Mouse (Mus musculus): Measurements from ENCODE around the gene Glra2. TPM values are rescaled to one million over a fixed set of nuclear protein-coding genes. Genes with fewer than 3 reads are reported as not detected.
"Not testable (repeated sequence)": the region's sequence is repeated elsewhere in the genome, so short reads cannot be mapped to it uniquely, and the experiment has no call there.

Gene Glra2
- 33.0 and 35.8 TPM in 2 replicates for polyA plus RNA-seq (2015; fragmentation: Nextera tagmentation; extraction: Ambion mirVana)

- ATAC-seq (ENCODE audit: low read depth): peak; percentile 91
- Histone ChIP-seq H3K4me2 (peak within 1 kb of the TSS; percentile 60), H3K27me3 (no peaks in the 10 kb centered on the region), H3K4me1 (replicated peaks) (no peaks in the 10 kb centered on the region), H3K27ac (replicated peaks) (peak within 1 kb of the TSS; percentile 79), H3K4me3 (peak within 1 kb of the TSS; percentile 39), H3K36me3 (no peaks in the 10 kb centered on the region), H3K9ac (peak within 1 kb of the TSS; percentile 62), H3K9me3 (no peaks in the 10 kb centered on the region)
- 12% methylated on average over 12 of the region's 12 CpGs for WGBS
Measured at GRCm38 (mm10) chrX:165326939-165327698, at the start of gene Glra2. Gene Glra2, minus strand, starts transcription at chrX:165327393.

DNA sequence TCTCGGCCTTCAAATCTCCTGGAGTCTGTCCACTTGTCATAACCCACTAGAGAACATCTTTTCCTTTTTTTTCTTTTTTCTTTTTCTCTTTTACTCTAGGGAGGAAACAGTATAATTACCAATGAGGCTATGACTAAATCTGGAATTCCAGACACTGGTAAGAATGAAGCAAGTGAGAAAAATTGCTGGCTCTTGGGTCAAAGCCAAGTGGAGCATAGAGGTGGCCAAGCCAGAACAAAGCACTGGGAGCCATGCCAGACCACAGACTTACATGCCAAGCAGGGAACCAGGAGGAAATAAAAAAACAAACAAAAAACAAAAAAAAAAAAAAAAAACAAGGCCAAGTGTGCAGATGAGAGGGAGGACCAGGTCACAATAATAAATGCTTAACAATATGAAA, 35.6 kb upstream of the Glra2 start:
- H3K27me3 ChIP-seq: no peaks in the 10 kb centered on the region
- no peak overlapping the region for H3K4me2 ChIP-seq
- no peak for ATAC-seq (ENCODE audit: low read depth)
- no peak overlapping the region for H3K4me3 ChIP-seq
- H3K9me3 ChIP-seq: no peaks in the 10 kb centered on the region
- no peak overlapping the region for H3K9ac ChIP-seq
- WGBS: 33% methylated on average over 1 of the region's 1 CpGs
- no peaks in the 10 kb centered on the region for H3K36me3 ChIP-seq
- no peak overlapping the region for H3K27ac ChIP-seq (replicated peaks)
- H3K4me1 ChIP-seq (replicated peaks): no peaks in the 10 kb centered on the region

DNA sequence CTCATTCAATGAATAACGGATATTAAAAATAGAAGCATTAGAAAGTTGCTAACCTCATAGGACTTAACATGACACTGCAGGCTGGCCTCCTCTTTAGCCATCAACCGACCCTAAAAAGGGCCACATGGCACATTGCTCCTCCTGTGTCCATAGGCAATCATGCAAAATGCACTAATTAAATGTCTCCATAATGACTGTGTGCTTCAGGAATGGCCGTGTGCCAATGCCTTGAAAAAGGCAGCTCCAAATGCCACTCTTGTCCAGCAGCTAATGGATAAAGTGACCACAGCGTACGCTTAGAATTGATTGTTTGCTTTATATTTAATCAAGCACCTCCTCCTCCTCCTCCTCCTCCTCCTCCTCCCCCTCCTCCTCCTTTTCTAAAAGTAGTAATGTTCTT, 17.4 kb upstream of the Glra2 start:
- Histone ChIP-seq H3K9me3 (no peaks in the 10 kb centered on the region), H3K27ac (replicated peaks) (no peak overlapping the region), H3K36me3 (no peaks in the 10 kb centered on the region), H3K4me3 (no peak overlapping the region), H3K4me2 (no peak overlapping the region), H3K4me1 (replicated peaks) (no peaks in the 10 kb centered on the region), H3K9ac (no peak overlapping the region), H3K27me3 (no peaks in the 10 kb centered on the region)
- ATAC-seq (ENCODE audit: low read depth): no peak
- 69% methylated on average over 5 of the region's 5 CpGs for WGBS

DNA sequence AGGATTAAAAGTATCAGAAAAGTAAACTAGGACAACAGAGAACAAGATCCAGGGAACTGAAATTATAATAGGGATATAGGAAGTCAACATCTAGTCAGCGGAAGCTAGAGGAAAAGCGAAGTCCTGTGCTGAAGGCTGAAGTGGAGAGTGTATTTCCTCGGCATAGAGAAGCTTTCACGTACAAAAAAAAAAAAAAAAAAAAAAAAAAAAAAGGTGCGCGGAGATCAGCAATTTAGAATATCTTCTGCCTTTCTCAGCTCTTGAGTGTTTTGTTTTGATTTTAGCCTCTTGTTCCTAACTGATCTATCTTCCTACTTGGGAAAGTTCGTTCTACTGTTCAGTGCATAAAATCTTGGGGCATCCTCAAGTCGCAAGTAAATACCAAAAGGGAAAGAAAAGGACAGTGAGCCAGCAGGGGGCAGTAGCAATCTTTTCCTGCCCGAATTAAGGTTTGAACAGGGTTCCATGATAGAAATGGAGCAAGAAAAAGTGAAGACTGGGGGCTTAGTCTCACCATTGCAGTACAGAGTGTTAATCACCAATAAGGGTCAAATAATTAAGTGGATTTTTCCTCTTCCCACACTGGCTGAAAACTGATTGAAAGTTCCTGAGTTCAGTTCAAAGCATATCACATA, 623 bp upstream of the Glra2 start:
- H3K9ac ChIP-seq: 0 out of 2 replicates have a peak overlapping the region, but pooled peaks have one; percentile 62
- H3K9me3 ChIP-seq: no peaks in the 10 kb centered on the region
- peak; percentile 32; the same call in 1 of the 2 replicates for ATAC-seq (ENCODE audit: low read depth)
- peak overlapping the region; percentile 39 for H3K4me3 ChIP-seq
- H3K4me1 ChIP-seq (replicated peaks): no peaks in the 10 kb centered on the region
- H3K36me3 ChIP-seq: no peaks in the 10 kb centered on the region
- peak overlapping the region; percentile 60 for H3K4me2 ChIP-seq
- 16% methylated on average over 9 of the region's 9 CpGs for WGBS
- H3K27ac ChIP-seq (replicated peaks): no peak overlapping the region
- H3K27me3 ChIP-seq: no peaks in the 10 kb centered on the region

GRCm38 (mm10) chrX:165193550-165193949, 133.6 kb downstream of the Glra2 start:
- no peak for ATAC-seq (ENCODE audit: low read depth)
- Histone ChIP-seq H3K4me2 (no peak overlapping the region), H3K9ac (no peak overlapping the region), H3K4me1 (replicated peaks) (no peaks in the 10 kb centered on the region), H3K4me3 (no peak overlapping the region), H3K27me3 (no peaks in the 10 kb centered on the region), H3K36me3 (no peaks in the 10 kb centered on the region), H3K9me3 (no peaks in the 10 kb centered on the region), H3K27ac (replicated peaks) (no peak overlapping the region)
- WGBS: 61% methylated on average over 1 of the region's 1 CpGs

- Histone ChIP-seq H3K4me1 (replicated peaks) (no peaks in the 10 kb centered on the region), H3K27ac (replicated peaks) (no peak overlapping the region), H3K9ac (no peak overlapping the region), H3K27me3 (no peaks in the 10 kb centered on the region), H3K9me3 (no peaks in the 10 kb centered on the region), H3K4me3 (no peak overlapping the region), H3K4me2 (no peak overlapping the region), H3K36me3 (no peaks in the 10 kb centered on the region)
- ATAC-seq (ENCODE audit: low read depth): no peak
- WGBS: 66% methylated on average over 1 of the region's 1 CpGs
Measured at GRCm38 (mm10) chrX:165191170-165191569, 136.0 kb downstream of the Glra2 start.

DNA sequence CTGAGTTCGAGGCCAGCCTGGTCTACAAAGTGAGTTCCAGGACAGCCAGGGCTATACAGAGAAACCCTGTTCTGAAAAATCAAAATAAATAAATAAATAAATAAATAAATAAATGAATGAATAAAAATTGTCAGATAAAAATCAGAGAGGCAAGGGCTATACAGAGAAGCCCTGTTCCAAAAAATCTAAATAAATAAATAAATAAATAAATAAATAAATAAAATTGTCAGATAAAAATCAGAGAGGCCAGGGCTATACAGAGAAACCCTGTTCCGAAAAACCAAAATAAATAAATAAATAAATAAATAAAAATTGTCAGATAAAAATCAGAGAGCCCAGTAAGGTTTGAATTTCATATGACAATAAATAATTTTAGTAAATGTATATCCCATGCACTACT, 144.2 kb downstream of the Glra2 start:
- not testable (repeated sequence) for H3K4me2 ChIP-seq; H3K9me3 ChIP-seq; H3K4me3 ChIP-seq; ATAC-seq (ENCODE audit: low read depth); H3K27ac ChIP-seq (replicated peaks); H3K4me1 ChIP-seq (replicated peaks); H3K9ac ChIP-seq; H3K36me3 ChIP-seq; H3K27me3 ChIP-seq
- WGBS: 95% methylated on average over 2 of the region's 2 CpGs

GRCm38 (mm10) chrX:165156549-165156948, 170.6 kb downstream of the Glra2 start:
- no peaks in the 10 kb centered on the region for H3K27me3 ChIP-seq
- no peak overlapping the region for H3K4me3 ChIP-seq
- H3K36me3 ChIP-seq: no peaks in the 10 kb centered on the region
- H3K27ac ChIP-seq (replicated peaks): no peak overlapping the region
- no peak for ATAC-seq (ENCODE audit: low read depth)
- H3K4me1 ChIP-seq (replicated peaks): no peaks in the 10 kb centered on the region
- H3K9me3 ChIP-seq: no peaks in the 10 kb centered on the region
- H3K9ac ChIP-seq: no peak overlapping the region
- H3K4me2 ChIP-seq: no peak overlapping the region
- 88% methylated on average over 1 of the region's 1 CpGs for WGBS

DNA sequence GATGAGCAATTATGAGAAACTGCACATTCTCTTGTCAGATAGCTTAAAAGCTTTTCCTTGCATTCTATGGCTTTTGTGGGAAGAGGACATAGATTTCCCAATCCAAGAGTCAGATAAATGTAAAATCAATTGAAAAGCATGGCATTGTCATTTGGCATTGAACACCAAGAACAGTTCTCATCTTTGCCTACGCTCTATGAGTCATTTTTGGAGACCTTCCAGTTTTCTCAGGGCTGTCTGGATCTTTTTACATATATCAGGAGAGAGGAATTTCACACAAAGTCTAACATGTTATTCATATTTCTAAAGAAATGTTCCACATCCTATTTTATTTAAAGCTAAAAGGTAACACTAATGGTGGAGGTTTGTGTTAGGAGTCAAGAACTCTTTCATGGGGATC, 223.0 kb downstream of the Glra2 start:
- no peaks in the 10 kb centered on the region for H3K4me1 ChIP-seq (replicated peaks)
- no peak overlapping the region for H3K27ac ChIP-seq (replicated peaks)
- WGBS: 90% methylated on average over 1 of the region's 1 CpGs
- H3K27me3 ChIP-seq: no peaks in the 10 kb centered on the region
- H3K9ac ChIP-seq: no peak overlapping the region
- H3K36me3 ChIP-seq: no peaks in the 10 kb centered on the region
- no peaks in the 10 kb centered on the region for H3K9me3 ChIP-seq
- no peak for ATAC-seq (ENCODE audit: low read depth)
- no peak overlapping the region for H3K4me3 ChIP-seq
- H3K4me2 ChIP-seq: no peak overlapping the region

All from neural tube, embryonic 13.5 days (tissue).